Mouse (Mus musculus): Measurements from ENCODE around the gene Cldn11. TPM values are rescaled to one million over a fixed set of nuclear protein-coding genes. Genes with fewer than 3 reads are reported as not detected.
"Not testable (repeated sequence)": the region's sequence is repeated elsewhere in the genome, so short reads cannot be mapped to it uniquely, and the experiment has no call there.

Gene Cldn11
- polyA plus RNA-seq, 1 experiment from 2014 or later, result 4.7 TPM

GRCm38 (mm10) chr3:31134246-31134645 lies 15.5 kb upstream of the Cldn11 start:
- Histone ChIP-seq H3K27me3 (replicated peaks) (no peaks in the 10 kb centered on the region), H3K4me2 (no peak overlapping the region), H3K36me3 (no peaks in the 10 kb centered on the region), H3K4me1 (replicated peaks) (peaks cover 14% of the 10 kb centered on the region), H3K4me3 (no peak overlapping the region), H3K27ac (ENCODE audit: poor library complexity, severe bottlenecking) (no peak overlapping the region), H3K9me3 (replicated peaks) (no peaks in the 10 kb centered on the region; the same call in 1 of the 2 replicates), H3K9ac (no peak overlapping the region)
- 70% methylated on average over 8 of the region's 8 CpGs for WGBS
- ATAC-seq (ENCODE audit: insufficient number of reproducible peaks, low FRiP score), result peak; percentile 91

GRCm38 (mm10) chr3:31134696-31135095 lies 15.0 kb upstream of the Cldn11 start:
- WGBS, result 55% methylated on average over 7 of the region's 7 CpGs
- Histone ChIP-seq H3K9me3 (replicated peaks) (no peaks in the 10 kb centered on the region; the same call in 1 of the 2 replicates), H3K9ac (no peak overlapping the region), H3K27me3 (replicated peaks) (no peaks in the 10 kb centered on the region), H3K27ac (ENCODE audit: poor library complexity, severe bottlenecking) (no peak overlapping the region), H3K4me2 (no peak overlapping the region), H3K4me1 (replicated peaks) (peaks cover 13% of the 10 kb centered on the region), H3K4me3 (no peak overlapping the region), H3K36me3 (no peaks in the 10 kb centered on the region)
- ATAC-seq (ENCODE audit: insufficient number of reproducible peaks, low FRiP score), result no peak

- not testable (repeated sequence) for H3K9ac ChIP-seq; H3K27ac ChIP-seq (ENCODE audit: poor library complexity, severe bottlenecking); H3K27me3 ChIP-seq (replicated peaks); H3K4me3 ChIP-seq; ATAC-seq (ENCODE audit: insufficient number of reproducible peaks, low FRiP score); H3K4me2 ChIP-seq; H3K36me3 ChIP-seq; H3K9me3 ChIP-seq (replicated peaks)
- 55% methylated on average over 4 of the region's 4 CpGs for WGBS
- peaks cover 11% of the 10 kb centered on the region for H3K4me1 ChIP-seq (replicated peaks)
Measured at GRCm38 (mm10) chr3:31136591-31136990, 13.1 kb upstream of the Cldn11 start.

- no peak overlapping the region for H3K4me2 ChIP-seq
- 56% methylated on average over 13 of the region's 13 CpGs for WGBS
- no peak overlapping the region for H3K27ac ChIP-seq (ENCODE audit: poor library complexity, severe bottlenecking)
- no peak for ATAC-seq (ENCODE audit: insufficient number of reproducible peaks, low FRiP score)
- H3K36me3 ChIP-seq, result no peaks in the 10 kb centered on the region
- H3K27me3 ChIP-seq (replicated peaks), result no peaks in the 10 kb centered on the region
- H3K9ac ChIP-seq, result no peak overlapping the region
- peaks cover 10% of the 10 kb centered on the region for H3K4me1 ChIP-seq (replicated peaks)
- no peak overlapping the region for H3K4me3 ChIP-seq
- H3K9me3 ChIP-seq (replicated peaks), result no peaks in the 10 kb centered on the region; the same call in 1 of the 2 replicates
Measured at GRCm38 (mm10) chr3:31138454-31139424, 11.0 kb upstream of the Cldn11 start.

- H3K4me3 ChIP-seq, result no peak overlapping the region
- no peak overlapping the region for H3K4me2 ChIP-seq
- H3K36me3 ChIP-seq, result no peaks in the 10 kb centered on the region
- H3K9ac ChIP-seq, result no peak overlapping the region
- 85% methylated on average over 4 of the region's 4 CpGs for WGBS
- no peak overlapping the region for H3K27ac ChIP-seq (ENCODE audit: poor library complexity, severe bottlenecking)
- no peaks in the 10 kb centered on the region for H3K4me1 ChIP-seq (replicated peaks)
- no peaks in the 10 kb centered on the region; the same call in 1 of the 2 replicates for H3K9me3 ChIP-seq (replicated peaks)
- H3K27me3 ChIP-seq (replicated peaks), result peaks cover 3% of the 10 kb centered on the region; the same call in 1 of the 2 replicates
- ATAC-seq (ENCODE audit: insufficient number of reproducible peaks, low FRiP score), result no peak
Measured at GRCm38 (mm10) chr3:31141621-31142020, 8.1 kb upstream of the Cldn11 start.

- ATAC-seq (ENCODE audit: insufficient number of reproducible peaks, low FRiP score); H3K4me3 ChIP-seq; H3K9ac ChIP-seq; H3K27ac ChIP-seq (ENCODE audit: poor library complexity, severe bottlenecking); H3K36me3 ChIP-seq; H3K9me3 ChIP-seq (replicated peaks): not testable (repeated sequence)
- Histone ChIP-seq H3K4me1 (replicated peaks) (peaks cover 11% of the 10 kb centered on the region), H3K27me3 (replicated peaks) (peaks cover 32% of the 10 kb centered on the region), H3K4me2 (peak overlapping the region; percentile 43; the same call in 1 of the 2 replicates)
- WGBS, result 82% methylated on average over 11 of the region's 11 CpGs
Measured at GRCm38 (mm10) chr3:31145222-31145621, 4.5 kb upstream of the Cldn11 start.

- Histone ChIP-seq H3K36me3 (no peaks in the 10 kb centered on the region), H3K27ac (ENCODE audit: poor library complexity, severe bottlenecking) (no peak overlapping the region), H3K9ac (no peak overlapping the region), H3K9me3 (replicated peaks) (no peaks in the 10 kb centered on the region), H3K4me1 (replicated peaks) (peaks cover 11% of the 10 kb centered on the region), H3K4me3 (no peak overlapping the region), H3K27me3 (replicated peaks) (peaks cover 38% of the 10 kb centered on the region), H3K4me2 (peak overlapping the region; percentile 43; the same call in 1 of the 2 replicates)
- ATAC-seq (ENCODE audit: insufficient number of reproducible peaks, low FRiP score), result peak; percentile 76; the same call in 1 of the 2 replicates
- 14% methylated on average over 14 of the region's 14 CpGs for whole genome bisulfite sequencing
Measured at GRCm38 (mm10) chr3:31145641-31146290, 4.0 kb upstream of the Cldn11 start.

- Histone ChIP-seq H3K4me2 (no peak overlapping the region), H3K36me3 (no peaks in the 10 kb centered on the region), H3K27ac (ENCODE audit: poor library complexity, severe bottlenecking) (no peak overlapping the region), H3K9me3 (replicated peaks) (no peaks in the 10 kb centered on the region), H3K4me3 (no peak overlapping the region), H3K27me3 (replicated peaks) (peaks cover 46% of the 10 kb centered on the region), H3K9ac (no peak overlapping the region), H3K4me1 (replicated peaks) (peaks cover 11% of the 10 kb centered on the region)
- no peak for ATAC-seq (ENCODE audit: insufficient number of reproducible peaks, low FRiP score)
- WGBS, result 56% methylated on average over 7 of the region's 7 CpGs
Measured at GRCm38 (mm10) chr3:31148595-31148994, 1.1 kb upstream of the Cldn11 start.

- H3K4me1 ChIP-seq (replicated peaks), result peaks cover 11% of the 10 kb centered on the region
- H3K27ac ChIP-seq (ENCODE audit: poor library complexity, severe bottlenecking), result no peak overlapping the region
- ATAC-seq (ENCODE audit: insufficient number of reproducible peaks, low FRiP score), result no peak
- H3K4me2 ChIP-seq, result no peak overlapping the region
- H3K9ac ChIP-seq, result no peak overlapping the region
- no peak overlapping the region for H3K4me3 ChIP-seq
- 53% methylated on average over 6 of the region's 6 CpGs for WGBS
- no peaks in the 10 kb centered on the region for H3K9me3 ChIP-seq (replicated peaks)
- H3K27me3 ChIP-seq (replicated peaks), result peaks cover 45% of the 10 kb centered on the region
- H3K36me3 ChIP-seq, result no peaks in the 10 kb centered on the region
Measured at GRCm38 (mm10) chr3:31152108-31152507, 2.4 kb downstream of the Cldn11 start.

GRCm38 (mm10) chr3:31156126-31156525 lies 6.4 kb downstream of the Cldn11 start:
- no peak overlapping the region for H3K27ac ChIP-seq (ENCODE audit: poor library complexity, severe bottlenecking)
- H3K4me2 ChIP-seq, result no peak overlapping the region
- no peaks in the 10 kb centered on the region for H3K36me3 ChIP-seq
- 53% methylated on average over 3 of the region's 3 CpGs for WGBS
- no peaks in the 10 kb centered on the region for H3K4me1 ChIP-seq (replicated peaks)
- peaks cover 12% of the 10 kb centered on the region; the same call in 1 of the 2 replicates for H3K27me3 ChIP-seq (replicated peaks)
- no peak overlapping the region for H3K4me3 ChIP-seq
- H3K9me3 ChIP-seq (replicated peaks), result no peaks in the 10 kb centered on the region
- no peak for ATAC-seq (ENCODE audit: insufficient number of reproducible peaks, low FRiP score)
- H3K9ac ChIP-seq, result no peak overlapping the region

GRCm38 (mm10) chr3:31157776-31158175 lies 8.1 kb downstream of the Cldn11 start:
- Histone ChIP-seq H3K36me3 (no peaks in the 10 kb centered on the region), H3K4me1 (replicated peaks) (no peaks in the 10 kb centered on the region), H3K9me3 (replicated peaks) (no peaks in the 10 kb centered on the region), H3K4me3 (no peak overlapping the region), H3K9ac (no peak overlapping the region), H3K27me3 (replicated peaks) (0 out of 2 replicates have a peak, but pooled peaks cover 7% of the 10 kb centered on the region), H3K27ac (ENCODE audit: poor library complexity, severe bottlenecking) (no peak overlapping the region), H3K4me2 (no peak overlapping the region)
- ATAC-seq (ENCODE audit: insufficient number of reproducible peaks, low FRiP score), result no peak
- WGBS, result 76% methylated on average over 15 of the region's 15 CpGs

All from heart, embryonic 12.5 days (tissue).